Mouse (Mus musculus): ENCODE data around the gene Rpl10a. TPM values are rescaled to one million over a fixed set of nuclear protein-coding genes. Genes with fewer than 3 reads are reported as not detected.

Gene Rpl10a
- polyA plus RNA-seq, 1 experiment from 2014 or later, result 491 TPM

GRCm38 (mm10) chr17:28345271-28345721 lies 17.0 kb downstream of the Rpl10a start:
- peaks cover 44% of the 10 kb centered on the region for H3K4me1 ChIP-seq (replicated peaks; ENCODE audit: control insufficient read depth, insufficient read depth)
- H3K4me3 ChIP-seq (ENCODE audit: low read depth, low read length), result peak overlapping the region; percentile 25
- peak overlapping the region; percentile 53 for H3K4me2 ChIP-seq (replicated peaks; ENCODE audit: low read depth)
- H3K9me3 ChIP-seq (ENCODE audit: control insufficient read depth, low read length), result no peaks in the 10 kb centered on the region
- WGBS, result 1% methylated on average over 7 of the region's 8 CpGs
- H3K27ac ChIP-seq (replicated peaks), result peak overlapping the region; percentile 96
- no peak for TF ChIP-seq CTCF (IDR thresholded peaks at IDR 0.05; ENCODE audit: low read depth)
- TF ChIP-seq EP300 (optimal IDR thresholded peaks at IDR 0.05), result no peak
- ATAC-seq (ENCODE audit: low FRiP score, low TSS enrichment), result no peak
- peak overlapping the region; percentile 59 for H3K9ac ChIP-seq (ENCODE audit: low read length)
- no peaks in the 10 kb centered on the region for H3K27me3 ChIP-seq (ENCODE audit: control insufficient read depth, insufficient read depth, low read length)
- no peaks in the 10 kb centered on the region for H3K36me3 ChIP-seq (ENCODE audit: control insufficient read depth, insufficient read depth, low read length)
- no peak for DNase-seq (ENCODE audit: low spot score)

DNA sequence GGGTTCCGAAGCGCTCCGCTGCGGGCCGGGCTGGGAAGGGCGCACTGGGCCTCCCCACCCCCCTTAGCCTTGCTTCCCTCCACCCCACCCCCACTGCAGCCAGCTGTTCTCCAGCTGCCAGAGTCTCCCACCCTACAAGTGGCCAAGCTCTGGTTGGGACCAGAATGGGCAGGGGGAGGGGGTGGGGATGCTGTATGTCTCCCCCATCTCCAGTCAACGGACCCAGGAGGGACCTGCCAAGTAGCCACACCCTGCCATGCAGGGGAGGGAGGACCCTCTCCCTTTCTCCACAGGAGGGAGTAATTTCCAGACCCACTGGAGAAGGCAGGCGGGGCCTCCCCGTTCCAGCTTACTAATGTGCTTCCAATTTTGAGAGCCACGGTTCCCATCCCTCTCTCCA lies 17.6 kb downstream of the Rpl10a start:
- peak overlapping the region; percentile 25 for H3K4me3 ChIP-seq (ENCODE audit: low read depth, low read length)
- H3K4me2 ChIP-seq (replicated peaks; ENCODE audit: low read depth), result peak overlapping the region; percentile 53
- H3K36me3 ChIP-seq (ENCODE audit: control insufficient read depth, insufficient read depth, low read length), result no peaks in the 10 kb centered on the region
- ATAC-seq (ENCODE audit: low FRiP score, low TSS enrichment) (no peak), DNase-seq (ENCODE audit: low spot score) (peak; percentile 55)
- H3K9me3 ChIP-seq (ENCODE audit: control insufficient read depth, low read length), result no peaks in the 10 kb centered on the region
- peak overlapping the region; percentile 96 for H3K27ac ChIP-seq (replicated peaks)
- TF ChIP-seq EP300 (optimal IDR thresholded peaks at IDR 0.05), result no peak
- peak; percentile 65 for TF ChIP-seq CTCF (IDR thresholded peaks at IDR 0.05; ENCODE audit: low read depth)
- H3K27me3 ChIP-seq (ENCODE audit: control insufficient read depth, insufficient read depth, low read length), result no peaks in the 10 kb centered on the region
- 7% methylated on average over 9 of the region's 10 CpGs for WGBS
- H3K9ac ChIP-seq (ENCODE audit: low read length), result peak overlapping the region; percentile 59
- H3K4me1 ChIP-seq (replicated peaks; ENCODE audit: control insufficient read depth, insufficient read depth), result peaks cover 39% of the 10 kb centered on the region

DNA sequence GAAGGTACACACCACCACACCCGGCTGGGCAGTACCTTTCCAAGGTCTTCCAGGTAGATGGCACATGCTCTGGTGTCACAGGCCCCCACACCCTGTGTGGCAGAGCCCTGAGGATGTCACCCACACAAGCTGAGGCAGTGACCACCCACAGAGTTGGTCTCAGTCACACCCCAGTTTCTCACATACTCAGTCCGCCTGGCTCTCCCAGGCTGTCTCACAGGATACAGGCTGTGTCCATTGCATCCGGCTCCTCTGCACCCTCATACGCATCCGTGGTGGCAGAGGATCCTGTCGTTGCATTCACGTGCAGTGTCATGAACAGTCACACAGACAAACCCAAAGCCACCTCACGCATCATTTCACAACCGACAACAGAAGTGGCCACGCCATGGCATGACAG lies 19.1 kb downstream of the Rpl10a start:
- H3K4me1 ChIP-seq (replicated peaks; ENCODE audit: control insufficient read depth, insufficient read depth), result peaks cover 34% of the 10 kb centered on the region
- no peaks in the 10 kb centered on the region for H3K36me3 ChIP-seq (ENCODE audit: control insufficient read depth, insufficient read depth, low read length)
- WGBS, result 57% methylated on average over 10 of the region's 10 CpGs
- ATAC-seq (ENCODE audit: low FRiP score, low TSS enrichment), result no peak
- H3K9ac ChIP-seq (ENCODE audit: low read length), result peak overlapping the region; percentile 23; the same call in 1 of the 2 replicates
- H3K27ac ChIP-seq (replicated peaks), result peak overlapping the region; percentile 53; the same call in 1 of the 2 replicates
- DNase-seq (ENCODE audit: low spot score), result no peak
- no peak overlapping the region for H3K4me3 ChIP-seq (ENCODE audit: low read depth, low read length)
- no peaks in the 10 kb centered on the region for H3K9me3 ChIP-seq (ENCODE audit: control insufficient read depth, low read length)
- H3K4me2 ChIP-seq (replicated peaks; ENCODE audit: low read depth), result peak overlapping the region; percentile 87
- no peaks in the 10 kb centered on the region for H3K27me3 ChIP-seq (ENCODE audit: control insufficient read depth, insufficient read depth, low read length)
- TF ChIP-seq EP300 (optimal IDR thresholded peaks at IDR 0.05), result no peak
- no peak for TF ChIP-seq CTCF (IDR thresholded peaks at IDR 0.05; ENCODE audit: low read depth)

DNA sequence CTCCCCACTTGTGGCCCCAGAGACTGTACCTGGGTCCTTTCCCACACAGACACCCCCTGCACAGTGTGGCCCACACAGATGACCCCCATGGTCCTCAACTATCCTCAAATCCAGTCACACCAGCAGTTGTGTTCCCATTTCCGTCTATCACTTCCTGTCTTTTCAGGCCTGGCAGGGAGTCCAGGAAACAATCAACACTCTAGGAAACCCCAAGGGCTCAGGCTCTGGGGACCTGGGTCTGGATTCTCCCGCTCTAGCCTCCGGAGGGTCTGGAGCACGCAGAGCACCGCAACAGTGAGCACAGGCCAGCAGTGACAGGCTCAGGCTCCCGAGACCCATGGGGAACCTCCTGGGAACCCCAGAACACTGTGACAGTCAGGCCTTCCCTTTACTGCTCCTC lies 19.9 kb downstream of the Rpl10a start:
- ATAC-seq (ENCODE audit: low FRiP score, low TSS enrichment) (no peak), DNase-seq (ENCODE audit: low spot score) (no peak)
- Histone ChIP-seq H3K27ac (replicated peaks) (peak overlapping the region; percentile 99), H3K9ac (ENCODE audit: low read length) (peak overlapping the region; percentile 97), H3K9me3 (ENCODE audit: control insufficient read depth, low read length) (no peaks in the 10 kb centered on the region), H3K36me3 (ENCODE audit: control insufficient read depth, insufficient read depth, low read length) (no peaks in the 10 kb centered on the region), H3K27me3 (ENCODE audit: control insufficient read depth, insufficient read depth, low read length) (no peaks in the 10 kb centered on the region), H3K4me3 (ENCODE audit: low read depth, low read length) (peak overlapping the region; percentile 88), H3K4me2 (replicated peaks; ENCODE audit: low read depth) (peak overlapping the region; percentile 87), H3K4me1 (replicated peaks; ENCODE audit: control insufficient read depth, insufficient read depth) (peaks cover 34% of the 10 kb centered on the region)
- WGBS, result 49% methylated on average over 6 of the region's 6 CpGs
- TF ChIP-seq EP300 (optimal IDR thresholded peaks at IDR 0.05) (no peak), CTCF (IDR thresholded peaks at IDR 0.05; ENCODE audit: low read depth) (no peak)

DNA sequence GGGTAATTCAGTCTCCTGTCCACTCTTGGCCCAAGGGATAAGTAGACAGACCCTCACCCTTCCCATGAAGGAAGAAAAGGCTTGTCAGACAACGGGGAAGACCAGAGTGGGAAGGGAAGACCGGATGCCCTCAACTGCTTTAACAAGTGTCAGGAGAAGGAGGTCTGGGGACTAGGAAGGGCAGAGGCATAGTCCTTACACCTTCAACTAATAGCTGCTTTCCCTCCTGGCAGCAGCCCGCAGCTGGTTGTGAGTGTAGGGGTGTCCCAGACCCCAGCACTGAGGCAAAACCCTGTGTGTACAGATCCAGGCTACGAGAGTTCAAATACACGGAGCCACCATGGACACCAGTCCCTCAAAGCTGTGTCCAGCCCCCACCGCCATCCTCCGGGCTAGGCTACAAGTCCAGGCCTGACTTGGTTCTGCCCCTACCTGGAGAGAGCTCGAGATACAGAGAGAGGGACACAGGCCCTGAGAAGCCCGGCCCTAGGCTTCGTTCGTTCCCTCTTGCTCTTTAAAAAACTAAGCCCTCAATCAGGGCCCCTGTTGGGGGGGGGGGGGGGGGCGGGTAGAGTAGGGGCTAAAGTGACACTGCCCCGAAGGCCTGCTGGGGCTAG lies 21.1 kb downstream of the Rpl10a start:
- WGBS, result 7% methylated on average over 12 of the region's 13 CpGs
- H3K4me1 ChIP-seq (replicated peaks; ENCODE audit: control insufficient read depth, insufficient read depth), result peaks cover 23% of the 10 kb centered on the region
- ATAC-seq (ENCODE audit: low FRiP score, low TSS enrichment), result no peak

GRCm38 (mm10) chr17:28349901-28350465 lies 21.7 kb downstream of the Rpl10a start:
- H3K27me3 ChIP-seq (ENCODE audit: control insufficient read depth, insufficient read depth, low read length), result no peaks in the 10 kb centered on the region
- H3K9ac ChIP-seq (ENCODE audit: low read length), result peak overlapping the region; percentile 97
- under 1% methylated on average over 33 of the region's 54 CpGs for WGBS
- H3K27ac ChIP-seq (replicated peaks), result peak overlapping the region; percentile 99
- DNase-seq (ENCODE audit: low spot score) (peak; percentile 80), ATAC-seq (ENCODE audit: low FRiP score, low TSS enrichment) (peak; percentile 63)
- TF ChIP-seq EP300 (optimal IDR thresholded peaks at IDR 0.05) (no peak), CTCF (IDR thresholded peaks at IDR 0.05; ENCODE audit: low read depth) (no peak)
- H3K9me3 ChIP-seq (ENCODE audit: control insufficient read depth, low read length), result no peaks in the 10 kb centered on the region
- peak overlapping the region; percentile 87 for H3K4me2 ChIP-seq (replicated peaks; ENCODE audit: low read depth)
- H3K36me3 ChIP-seq (ENCODE audit: control insufficient read depth, insufficient read depth, low read length), result no peaks in the 10 kb centered on the region
- H3K4me1 ChIP-seq (replicated peaks; ENCODE audit: control insufficient read depth, insufficient read depth), result peaks cover 17% of the 10 kb centered on the region
- peak overlapping the region; percentile 88 for H3K4me3 ChIP-seq (ENCODE audit: low read depth, low read length)

More for the DNA sequence above, 21.1 kb downstream of the Rpl10a start:
- Histone ChIP-seq H3K4me3 (ENCODE audit: low read depth, low read length) (peak overlapping the region; percentile 88), H3K27ac (replicated peaks) (peak overlapping the region; percentile 99), H3K9me3 (ENCODE audit: control insufficient read depth, low read length) (no peaks in the 10 kb centered on the region), H3K36me3 (ENCODE audit: control insufficient read depth, insufficient read depth, low read length) (no peaks in the 10 kb centered on the region), H3K9ac (ENCODE audit: low read length) (peak overlapping the region; percentile 97), H3K4me2 (replicated peaks; ENCODE audit: low read depth) (peak overlapping the region; percentile 87), H3K27me3 (ENCODE audit: control insufficient read depth, insufficient read depth, low read length) (no peaks in the 10 kb centered on the region)
- no peak for TF ChIP-seq CTCF (IDR thresholded peaks at IDR 0.05; ENCODE audit: low read depth)
- TF ChIP-seq EP300 (optimal IDR thresholded peaks at IDR 0.05), result no peak
- peak; percentile 49 for DNase-seq (ENCODE audit: low spot score)
